Mouse (Mus musculus) c-Kit-positive CD71-negative TER-119-negative erythroid progenitor cells, embryonic 14.5 days (primary cell): ENCODE measurements around the gene Hey2.

Source experiments
- DNase-seq: peaks from one replicate; pipeline ENCODE4 v3.0.0-alpha.2; 2013; ENCODE audit warnings: low read depth

Gene Hey2

GRCm38 (mm10) chr10:30842643-30843437 lies at the start of gene Hey2:
Hey2 (minus strand) TSS chr10:30842801.
- peak; percentile 86 for DNase-seq

- no peak for DNase-seq
Measured at GRCm38 (mm10) chr10:30883085-30883760, 40.6 kb upstream of the Hey2 start.

- DNase-seq = no peak
Measured at GRCm38 (mm10) chr10:30881109-30881508, 38.5 kb upstream of the Hey2 start.

DNA sequence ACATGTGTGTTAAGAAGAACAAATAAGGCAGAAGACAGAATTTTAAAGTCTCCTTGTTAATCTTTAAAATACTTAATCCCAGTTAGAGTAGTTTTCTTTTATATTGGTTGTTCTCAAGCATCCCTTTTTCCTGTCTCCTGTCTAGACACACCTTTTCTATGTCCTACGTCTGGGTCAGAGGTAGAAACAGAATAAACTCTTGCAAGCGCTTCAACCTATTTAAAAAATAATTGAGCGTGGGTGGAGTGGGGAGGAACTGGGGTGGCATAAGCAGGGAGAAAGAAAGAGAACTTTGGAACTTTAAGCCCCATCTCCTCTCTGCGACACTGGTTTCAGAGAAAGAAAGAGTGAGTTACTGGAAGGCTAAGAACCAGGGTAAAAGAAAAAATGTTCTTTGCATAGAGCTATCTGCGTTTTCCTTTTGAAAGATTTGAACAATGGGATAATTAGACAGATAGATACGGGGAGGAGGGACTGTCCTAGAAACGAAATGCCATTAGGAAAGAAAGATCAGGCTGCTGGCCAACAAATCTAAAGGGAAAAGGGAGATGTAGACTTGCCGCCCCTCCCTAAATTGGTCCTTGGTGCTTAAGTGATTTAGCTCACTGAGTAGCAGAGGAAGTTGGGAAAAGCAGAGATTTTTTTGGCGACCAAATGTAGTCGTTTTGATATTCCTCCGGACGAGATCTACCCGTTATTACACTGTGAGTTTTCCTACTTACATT lies 2.7 kb upstream of the Hey2 start:
- no peak for DNase-seq

DNA sequence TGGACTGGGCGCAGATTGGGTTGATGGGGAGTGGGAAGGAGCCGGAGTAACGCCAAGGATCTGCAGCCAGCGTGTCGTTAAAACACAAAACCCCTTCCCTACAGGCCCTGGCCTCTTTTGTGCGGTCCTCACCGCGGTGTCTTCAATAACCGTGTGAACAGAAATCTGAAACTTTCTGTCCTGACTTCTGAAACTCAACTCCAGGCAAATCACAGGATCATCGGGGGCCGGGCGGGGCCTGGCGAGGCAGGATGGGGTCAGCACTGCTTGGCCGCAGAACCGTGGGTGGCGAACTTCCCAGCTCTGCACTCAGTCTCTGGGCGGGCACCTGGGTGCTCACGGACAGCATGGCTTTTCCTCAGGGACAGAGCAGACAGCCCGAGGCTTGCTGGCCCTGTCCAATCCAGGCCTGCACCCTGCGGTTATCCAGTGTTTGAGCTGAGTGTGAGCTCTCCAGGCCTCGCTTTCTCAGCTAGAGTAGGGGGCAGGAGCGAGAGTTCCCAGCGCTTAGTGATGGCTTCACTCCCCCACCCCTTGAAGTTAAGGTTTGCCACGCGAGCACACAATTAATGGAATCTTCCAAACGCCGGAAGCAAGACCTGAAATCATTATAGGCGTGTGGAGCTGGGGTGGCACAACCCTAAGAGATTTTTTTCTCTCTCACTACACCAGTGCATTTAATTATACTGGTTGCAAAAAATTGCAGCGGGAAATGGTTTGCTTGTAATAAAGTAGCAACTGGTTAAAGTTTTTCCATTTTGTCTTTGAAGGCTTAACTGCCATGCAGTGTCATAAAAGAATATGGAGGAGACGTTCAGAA lies 1.8 kb upstream of the Hey2 start:
- no peak for DNase-seq

DNA sequence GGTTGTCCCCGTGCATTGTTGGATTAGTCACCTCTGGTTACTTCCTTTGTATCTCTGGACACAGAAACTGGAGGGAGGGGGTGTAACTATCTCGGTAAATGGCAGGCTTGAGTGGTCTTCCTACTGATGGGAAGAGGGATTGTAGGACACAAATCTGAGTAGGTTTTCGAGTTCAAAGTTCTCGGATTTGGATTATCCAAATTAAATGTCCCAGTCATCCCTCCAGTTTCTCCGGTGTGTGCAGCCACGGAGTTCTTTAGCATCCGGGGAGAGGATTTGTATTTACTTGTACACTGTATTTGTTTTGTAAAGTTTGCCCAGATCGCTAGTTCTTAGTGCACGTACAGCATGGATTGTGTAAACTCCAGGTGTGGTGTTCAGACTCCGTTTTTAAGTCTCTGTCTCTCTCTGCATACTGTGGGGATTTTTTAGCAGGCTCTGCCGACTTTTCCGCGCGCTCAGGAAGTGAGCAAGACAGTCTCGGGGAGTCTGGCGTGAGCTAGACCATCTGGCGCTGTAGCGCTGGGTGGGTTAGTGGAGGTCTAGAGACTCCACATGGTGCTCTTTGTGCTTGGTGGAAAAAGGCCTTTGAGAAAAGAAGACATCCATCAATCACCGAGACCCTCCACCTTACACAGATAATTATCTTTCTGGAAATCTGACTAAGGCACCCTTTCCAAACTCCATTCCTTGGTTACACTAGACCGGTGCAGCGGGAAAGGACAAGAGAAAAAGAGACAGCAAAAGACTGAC lies 1.0 kb upstream of the Hey2 start:
- no peak for DNase-seq

GRCm38 (mm10) chr10:30842228-30842627 lies 373 bp downstream of the Hey2 start:
- DNase-seq = no peak

- DNase-seq = no peak
Measured at GRCm38 (mm10) chr10:30840824-30841223, 1.8 kb downstream of the Hey2 start.

DNA sequence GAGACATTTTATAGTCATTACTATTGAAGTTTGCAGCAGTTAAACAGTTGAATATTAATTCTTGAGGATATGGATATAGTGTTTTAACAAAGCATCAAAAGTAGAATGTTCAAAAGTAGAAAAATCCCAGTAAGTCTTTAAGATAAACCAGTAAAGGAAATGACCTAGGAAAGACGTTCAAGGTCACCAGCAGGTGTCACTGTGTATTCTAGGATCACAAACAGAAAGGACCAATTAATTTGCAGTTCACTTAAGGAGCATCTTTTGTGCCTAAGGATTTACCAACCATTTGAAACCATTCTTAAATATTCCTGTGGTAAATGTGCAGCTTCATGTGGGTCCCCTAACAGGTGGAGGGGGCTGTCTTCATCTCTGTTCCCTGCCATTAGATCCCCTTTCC lies 4.4 kb downstream of the Hey2 start:
- DNase-seq = no peak

GRCm38 (mm10) chr10:30825049-30825448 lies 17.6 kb downstream of the Hey2 start:
- DNase-seq = no peak

DNA sequence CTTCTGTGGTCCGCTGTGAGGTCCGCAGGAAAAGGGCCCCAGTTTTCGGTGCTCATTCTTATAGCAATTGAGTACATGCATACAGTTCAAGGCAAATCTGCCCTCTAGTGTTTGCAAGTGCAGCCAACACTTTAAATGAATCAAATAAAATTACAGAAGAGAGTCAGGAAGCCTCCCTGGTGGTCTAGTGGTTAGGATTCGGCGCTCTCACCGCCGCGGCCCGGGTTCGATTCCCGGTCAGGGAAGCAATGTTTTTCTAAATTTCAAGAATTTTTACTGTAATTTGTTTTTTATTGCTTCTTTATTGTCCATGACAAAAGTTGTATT lies 31.7 kb downstream of the Hey2 start:
- DNase-seq = peak; percentile 72

DNA sequence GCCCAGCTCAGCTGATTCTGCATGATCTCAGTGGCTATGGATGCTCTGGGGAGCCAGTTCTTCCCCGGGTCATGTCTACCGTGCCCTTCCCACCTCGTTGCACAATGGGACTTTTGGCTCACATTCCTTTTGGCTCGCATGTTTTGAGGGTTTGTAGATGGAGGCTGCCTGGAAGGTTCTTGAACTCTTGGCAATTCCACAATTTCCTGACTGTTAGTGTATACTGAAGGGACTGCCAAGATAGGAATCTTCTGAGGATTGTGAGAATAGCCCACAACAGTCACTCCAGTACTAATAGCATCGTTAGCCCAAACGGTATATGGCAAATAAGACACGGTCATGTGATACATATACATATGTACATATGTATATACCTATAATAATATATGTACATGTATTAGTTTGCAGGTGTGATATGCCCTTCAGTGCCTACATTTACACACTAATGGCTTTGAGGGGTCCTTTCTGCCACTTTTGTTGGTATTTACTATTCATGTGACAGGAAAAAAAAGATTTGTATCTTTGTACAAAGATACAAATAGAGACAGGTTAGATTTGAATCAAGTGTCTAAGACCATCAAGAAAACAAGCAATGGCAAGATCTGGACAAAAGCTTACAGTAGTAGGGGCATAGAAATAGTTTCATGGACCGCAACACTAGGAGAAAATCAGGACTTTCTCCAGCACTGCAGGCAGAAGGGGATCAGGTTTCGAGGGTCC lies 32.2 kb downstream of the Hey2 start:
- no peak for DNase-seq

DNA sequence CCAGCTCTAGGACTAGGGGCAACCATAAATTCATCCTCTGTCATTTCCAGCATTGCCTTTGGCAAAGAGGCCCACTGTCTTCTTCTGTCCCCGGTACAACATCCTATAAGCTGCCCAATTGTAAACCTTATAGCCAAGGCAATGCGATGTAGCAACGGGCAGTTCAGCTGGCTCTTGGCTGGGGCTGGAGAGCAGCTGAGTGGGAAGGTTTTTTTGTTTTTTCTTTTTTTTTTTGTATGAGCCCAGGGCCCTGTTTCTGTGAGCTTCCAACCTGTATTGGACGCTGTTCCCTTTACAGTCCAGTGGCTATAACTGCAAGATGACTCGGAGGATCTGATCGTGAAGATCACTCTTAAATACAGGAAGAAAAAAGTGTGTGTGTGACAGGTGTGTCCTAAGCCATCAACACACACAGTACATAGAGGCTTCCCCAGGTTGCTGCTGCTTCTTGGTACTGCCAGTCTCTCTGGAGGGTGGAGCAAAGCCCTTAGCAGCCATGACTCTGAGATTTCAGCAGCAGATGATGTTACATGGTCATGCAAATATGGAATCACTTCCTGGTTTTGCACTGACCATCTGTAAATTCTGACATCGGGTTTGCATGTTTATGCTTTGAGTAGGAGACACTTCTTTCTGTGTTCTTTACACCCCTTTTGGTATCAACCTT lies 38.9 kb downstream of the Hey2 start:
- DNase-seq = no peak

- DNase-seq = peak; percentile 36
Measured at GRCm38 (mm10) chr10:30802681-30803586, 39.7 kb downstream of the Hey2 start, which contains the start of gene Ncoa7. Ncoa7 (minus strand) TSS chr10:30803326.

DNA sequence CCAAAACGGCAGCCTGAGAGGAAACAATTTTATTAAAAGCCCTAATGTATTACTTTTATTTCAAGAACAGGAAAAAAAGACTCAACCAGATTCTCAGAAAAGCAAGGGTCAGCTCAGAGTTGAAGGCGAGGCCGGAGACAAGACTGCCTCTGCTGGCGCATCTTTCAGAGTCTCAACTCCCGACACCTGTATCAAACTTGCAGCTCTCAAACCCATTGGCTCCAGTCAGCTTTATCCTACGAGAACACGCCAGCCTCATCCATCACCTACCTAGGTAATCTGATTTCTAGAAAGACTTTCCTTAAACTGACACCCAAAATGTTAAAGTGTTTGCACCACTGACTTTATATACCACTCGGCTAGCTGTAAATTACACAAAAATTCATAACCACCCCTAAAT lies 40.6 kb downstream of the Hey2 start:
- no peak for DNase-seq

- no peak for DNase-seq
Measured at GRCm38 (mm10) chr10:30799713-30800450, 42.7 kb downstream of the Hey2 start.

DNA sequence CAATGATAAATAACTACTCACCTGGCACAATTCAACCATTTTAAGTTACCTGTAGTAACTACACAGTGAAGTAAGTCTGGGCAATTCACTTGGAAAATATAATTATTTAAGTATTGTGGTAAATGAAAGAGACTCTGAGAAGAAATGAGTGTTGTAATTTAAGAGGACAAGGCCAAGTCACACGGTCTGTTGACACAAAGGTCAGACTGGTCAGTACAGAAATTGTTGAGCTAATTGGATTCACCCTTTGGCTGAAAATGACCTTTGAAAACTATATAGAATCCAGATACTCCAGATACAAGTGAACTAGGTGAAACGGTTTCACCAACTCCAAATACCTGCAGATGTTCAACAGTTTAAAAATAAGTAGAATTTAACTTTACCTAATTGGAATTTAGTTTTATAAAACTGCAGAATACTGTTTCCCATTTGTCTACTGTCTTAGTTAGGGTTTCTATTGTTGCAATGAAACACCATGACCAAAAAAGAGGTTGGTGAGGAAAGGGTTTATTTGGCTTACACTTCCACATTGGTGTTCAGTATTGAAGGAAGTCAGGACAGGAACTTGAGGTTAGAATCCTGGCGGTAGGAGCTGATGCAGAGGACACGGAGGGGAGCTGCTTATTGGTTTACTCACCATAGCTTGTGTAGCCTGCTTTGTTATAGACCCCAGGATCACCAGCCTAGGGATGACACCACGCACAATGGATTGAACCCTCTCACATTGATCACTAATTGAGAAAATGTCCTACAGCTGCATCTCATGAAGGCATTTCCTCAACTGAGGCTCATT lies 45.9 kb downstream of the Hey2 start:
- no peak for DNase-seq

DNA sequence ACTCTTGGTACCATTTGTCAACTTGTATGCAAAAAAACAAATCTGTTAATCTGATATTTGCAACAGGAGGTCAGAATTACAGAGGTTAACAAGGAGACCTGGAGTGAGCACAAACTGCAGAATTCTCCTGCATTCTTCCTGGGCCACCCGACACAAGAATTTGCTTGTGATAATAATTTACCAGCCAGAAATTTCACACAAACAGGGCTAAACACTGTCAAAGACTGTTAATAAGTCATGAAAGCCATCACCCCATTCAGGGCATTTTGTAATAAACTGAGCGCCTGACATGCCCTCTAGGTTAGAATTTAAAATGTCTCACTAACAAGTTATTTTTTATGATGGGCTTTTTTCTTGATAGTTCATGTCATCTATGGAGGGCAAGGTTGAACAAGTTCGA lies 51.6 kb downstream of the Hey2 start:
- DNase-seq = no peak
